Mouse (Mus musculus) small intestine, adult 2 months (tissue): ENCODE results near the gene Homer2.

Experiments
- CTCF ChIP-seq: fragments of 200-500 bp; IDR thresholded peaks from 2 replicates; pipeline ENCODE4 v1.5.1; 2012; ENCODE audit warnings: low read depth, mild to moderate bottlenecking, control low read depth, inconsistent platforms, low read length, moderate library complexity, mixed read lengths; ENCODE audit not compliant: insufficient replicate concordance, insufficient read length; ENCODE audit errors: extremely low read depth
- POLR2A ChIP-seq: fragments of 200-500 bp; IDR thresholded peaks from 2 replicates; pipeline ENCODE4 v1.6.1; 2012; ENCODE audit warnings: low read depth, mild to moderate bottlenecking, control low read depth, inconsistent platforms, low read length, moderate library complexity

DNA sequence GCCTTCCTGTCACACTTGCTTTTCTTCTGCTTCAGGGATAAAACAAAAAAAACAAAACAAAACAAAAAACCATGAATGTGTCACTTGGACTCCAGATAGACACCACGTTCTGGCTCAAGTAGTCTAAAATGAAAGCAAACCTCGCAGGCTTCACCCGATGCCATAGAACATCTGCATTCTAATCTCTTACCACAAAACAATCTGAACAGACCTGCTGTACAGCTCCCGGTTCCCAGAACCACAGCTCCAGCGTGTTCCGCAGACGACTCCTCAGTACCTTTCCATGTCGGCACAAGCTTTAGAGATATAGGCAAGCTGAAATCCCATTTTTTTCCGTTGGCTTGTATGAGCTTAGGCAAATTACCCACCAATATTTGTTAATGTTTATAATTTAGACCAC lies 22.5 kb upstream of the Homer2 start:
- TF ChIP-seq CTCF (no peak), POLR2A (no peak)
